Mouse (Mus musculus) heart, adult 9 months (tissue): ENCODE results near the gene Olfr282.

Experiments used
- DNase-seq, 2 experiments: peaks; one replicate each; pipeline ENCODE4 v3.0.0; 2022; ENCODE audit warnings: low spot score in 2 of 2

The Olfr282 gene

GRCm38 (mm10) chr15:98474958-98475357 lies 43.9 kb downstream of the Olfr282 start:
- no peak for DNase-seq

GRCm38 (mm10) chr15:98475382-98475781 lies 44.4 kb downstream of the Olfr282 start:
- DNase-seq: peak in 1 of 2 experiments; percentile 26

DNA sequence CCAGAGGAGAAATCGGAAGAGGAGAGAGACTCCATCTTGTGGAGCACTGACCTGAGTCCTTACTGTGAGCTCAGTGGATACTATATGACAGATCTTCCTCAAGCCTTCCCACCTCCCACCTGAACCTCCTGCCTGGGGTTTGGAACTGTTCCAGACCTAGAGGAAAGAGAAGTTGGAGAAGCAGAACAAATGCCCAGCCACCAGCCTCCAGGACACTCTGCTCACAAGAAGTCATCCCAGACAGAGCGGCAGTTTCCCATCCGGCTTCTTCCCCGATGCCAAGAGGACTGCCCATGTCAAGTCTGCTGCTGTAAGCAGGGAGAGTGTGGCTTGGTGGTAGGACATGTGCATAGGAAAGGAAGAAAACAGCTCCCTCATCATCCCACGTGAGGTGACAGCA lies 45.3 kb downstream of the Olfr282 start:
- no peak for DNase-seq

- DNase-seq: no peak
These were observed 48.6 kb downstream of the Olfr282 start for GRCm38 (mm10) chr15:98479568-98480102.

- peak; percentile 40 to 69 for DNase-seq
These were observed 51.7 kb downstream of the Olfr282 start, which contains the start of gene Lalba for GRCm38 (mm10) chr15:98482701-98483100. Gene Lalba, minus strand, starts transcription at chr15:98482721.

GRCm38 (mm10) chr15:98483907-98484886 lies 53.2 kb downstream of the Olfr282 start:
- DNase-seq: peak; percentile 76 to 86

GRCm38 (mm10) chr15:98486433-98487021 lies 55.5 kb downstream of the Olfr282 start:
- no peak for DNase-seq
